Mouse (Mus musculus) erythroblast, embryonic 14.5 days (primary cell): ENCODE measurements around the gene Spink8.

Experiments
- GATA1 ChIP-seq: IDR thresholded peaks from 2 replicates; pipeline ENCODE4 v1.6.1; 2012; ENCODE audit warnings: low read length, inconsistent platforms, mixed read lengths
- TAL1 ChIP-seq: IDR thresholded peaks from 3 replicates; pipeline ENCODE4 v1.6.1; 2012; ENCODE audit warnings: low read length, inconsistent platforms, mixed read lengths

DNA sequence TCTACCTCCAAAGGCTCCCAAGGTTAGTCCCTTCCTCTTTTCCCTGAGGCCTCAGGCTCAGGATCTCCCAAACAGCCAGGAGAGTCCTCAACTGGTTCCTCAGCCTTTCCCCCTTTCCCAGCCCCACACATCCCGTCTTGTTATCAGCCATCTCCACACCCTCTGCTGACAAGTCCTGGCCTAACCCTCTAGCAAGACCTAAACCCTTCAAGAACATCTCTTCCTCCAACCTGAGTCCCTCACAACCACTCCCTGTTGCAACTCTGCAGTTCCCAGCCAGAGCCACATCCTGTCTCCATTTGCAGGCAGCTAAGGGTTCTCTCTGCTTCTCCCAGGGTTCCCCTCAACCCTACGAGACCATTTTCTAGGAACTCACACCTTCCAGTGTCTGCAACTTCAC is 54.1 kb downstream of the Spink8 start:
- TF ChIP-seq TAL1 (no peak), GATA1 (no peak)
